8 mouse cellular contexts compared by ENCODE assay signal in genomic region chr1:195175980-195176931, GRCm38 (mm10). TPM values are rescaled to one million over a fixed set of nuclear protein-coding genes. Genes with fewer than 3 reads are reported as not detected.
DNase-seq lines count a peak whose midpoint lies in the region; ATAC-seq and TF ChIP-seq lines count a peak whose summit lies in the region.

TSS of gene Cr2 (minus strand) at chr1:195176716.

- peaks cover 4% of the 10 kb centered on the region; the same call in 1 of the 2 replicates for H3K4me1 ChIP-seq in heart, embryonic 15.5 days (replicated peaks)
- H3K4me1 ChIP-seq in kidney, postnatal 0 days (replicated peaks; ENCODE audit: insufficient read depth, low read length): no peaks in the 10 kb centered on the region
- peaks cover 4% of the 10 kb centered on the region; the same call in 1 of the 2 replicates for H3K4me1 ChIP-seq in liver, adult 2 months (ENCODE audit: control insufficient read depth, insufficient read depth, low read length)

- H3K4me2 ChIP-seq in heart, embryonic 15.5 days: peak within 1 kb of the TSS; percentile 67
- peak within 1 kb of the TSS; percentile 48 for H3K4me2 ChIP-seq in kidney, postnatal 0 days (ENCODE audit: low read length)

- peak within 1 kb of the TSS; percentile 44 for H3K4me3 ChIP-seq in heart, embryonic 15.5 days
- peak within 1 kb of the TSS; percentile 23 for H3K4me3 ChIP-seq in kidney, postnatal 0 days (replicated peaks; ENCODE audit: low read depth, low read length)
- H3K4me3 ChIP-seq in liver, adult 2 months (ENCODE audit: insufficient read depth, low read depth, low read length): peak within 1 kb of the TSS; percentile 43; the same call in 1 of the 2 replicates

- peak; percentile 49 for TF ChIP-seq CTCF in kidney, postnatal 0 days (IDR thresholded peaks at IDR 0.05; ENCODE audit: low read depth)
- peak; percentile 67 for TF ChIP-seq CTCF in liver, adult 2 months (IDR thresholded peaks at IDR 0.05; ENCODE audit: low read depth, low read length)

- no peak within 1 kb of the TSS for H3K9ac ChIP-seq in heart, embryonic 15.5 days
- H3K9ac ChIP-seq in kidney, postnatal 0 days (ENCODE audit: low read depth, low read length): no peak within 1 kb of the TSS
- peak within 1 kb of the TSS; percentile 45; the same call in 1 of the 2 replicates for H3K9ac ChIP-seq in liver, adult 2 months (ENCODE audit: low read depth, low read length)

- peak; percentile 56 for ATAC-seq in erythroblast, adult 5-6 weeks (replicated peaks; ENCODE audit: low FRiP score, poor library complexity, severe bottlenecking)
- peak; percentile 80 for ATAC-seq in heart, embryonic 15.5 days (replicated peaks; ENCODE audit: insufficient number of reproducible peaks, insufficient read depth, low FRiP score, low read depth)
- peak; percentile 89 for ATAC-seq in kidney, postnatal 0 days (replicated peaks; ENCODE audit: low FRiP score, low read depth)

- H3K9me3 ChIP-seq in heart, embryonic 15.5 days (replicated peaks): no peaks in the 10 kb centered on the region
- no peaks in the 10 kb centered on the region; the same call in 1 of the 2 replicates for H3K9me3 ChIP-seq in kidney, postnatal 0 days (replicated peaks; ENCODE audit: low read length)

- no peaks in the 10 kb centered on the region for H3K79me2 ChIP-seq in liver, adult 2 months (ENCODE audit: control insufficient read depth, insufficient read depth, low read length)

- H3K27ac ChIP-seq in heart, embryonic 15.5 days: no peak within 1 kb of the TSS
- H3K27ac ChIP-seq in kidney, postnatal 0 days: no peak within 1 kb of the TSS
- no peak within 1 kb of the TSS for H3K27ac ChIP-seq in liver, adult 2 months (replicated peaks; ENCODE audit: insufficient read depth, low read depth, low read length)

- no peak for TF ChIP-seq POLR2A in liver, adult 2 months (IDR thresholded peaks at IDR 0.05; ENCODE audit: extremely low read depth, insufficient read depth, low read length)

- DNase-seq in urinary bladder, adult 18-20 months (ENCODE audit: low spot score in 2 of 2): peak; percentile 4
- DNase-seq in urinary bladder, postnatal 10 days (ENCODE audit: low spot score): no peak
- peak; percentile 68 for DNase-seq in kidney, postnatal 0 days (ENCODE audit: low spot score)
- peak; percentile 33 for DNase-seq in liver, adult 2 months (ENCODE audit: extremely low read depth, low read depth, low spot score)
- DNase-seq in naive thymus-derived CD4-positive, alpha-beta T cell, adult 2 months (ENCODE audit: low read depth): peak; percentile 49
- peak; percentile 78 to 86 for DNase-seq in spleen, postnatal 4 days (ENCODE audit: low spot score in 2 of 2)

- no peaks in the 10 kb centered on the region for H3K36me3 ChIP-seq in heart, embryonic 15.5 days
- no peaks in the 10 kb centered on the region for H3K36me3 ChIP-seq in kidney, postnatal 0 days (ENCODE audit: insufficient read depth, low read length)
- H3K36me3 ChIP-seq in liver, adult 2 months (ENCODE audit: control insufficient read depth, insufficient read depth, low read length): no peaks in the 10 kb centered on the region

- no peaks in the 10 kb centered on the region for H3K27me3 ChIP-seq in heart, embryonic 15.5 days
- no peaks in the 10 kb centered on the region for H3K27me3 ChIP-seq in kidney, postnatal 0 days (ENCODE audit: insufficient read depth, low read length)
- no peaks in the 10 kb centered on the region for H3K27me3 ChIP-seq in liver, adult 2 months (ENCODE audit: control insufficient read depth, insufficient read depth, low read length)

- 8% methylated on average over 20 of the region's 20 CpGs for WGBS in heart, embryonic 15.5 days
- WGBS in kidney, postnatal 0 days: 7% methylated on average over 20 of the region's 20 CpGs
- WGBS in liver, adult 2 months: 10% methylated on average over 20 of the region's 20 CpGs

RNA-seq across cellular contexts. Expression of gene Cr2, which starts in this region (rescaled TPM):
- not detected in 2 replicates for total RNA-seq in erythroblast, adult 5-6 weeks (2015; ENCODE audit: low replicate concordance)
- 0.28 TPM in 1 of 2 replicates, not detected in the other for total RNA-seq in erythroblast, adult 5-6 weeks (2017; ENCODE audit: low replicate concordance)
- 0.09 and 0.22 TPM in 2 replicates for polyA plus RNA-seq in heart, embryonic 15.5 days (2015; fragmentation: Nextera tagmentation; extraction: Ambion mirVana)
- 1.7 and 2.4 TPM in 2 replicates for polyA plus RNA-seq in kidney, postnatal 0 days (2015; fragmentation: Nextera tagmentation; extraction: Ambion mirVana)
- total RNA-seq in liver, adult 2 months (2014; rRNA removed): 0.18 and 1.0 TPM in 2 replicates
- 0.04 TPM in 1 of 2 replicates, not detected in the other for polyA plus RNA-seq in liver, adult 2 months (2012; rRNA removed)

Comparison
In these comparisons a context has a peak if more than half of its experiments do, and no peak if none do; other contexts are left out.
1. Peak in ATAC-seq in erythroblast, adult 5-6 weeks; RNA of the gene not detected or under 1 TPM.
2. Peak in ATAC-seq, H3K4me3 ChIP-seq and H3K4me2 ChIP-seq in heart, embryonic 15.5 days; RNA of the gene not detected or under 1 TPM.